Mouse (Mus musculus) urinary bladder, postnatal 36 days (tissue): ENCODE data around the gene Rps21.

ENCODE experiments used
- DNase-seq, 2 experiments: peaks; one replicate each; pipeline ENCODE4 v3.0.0; 2022; ENCODE audit warnings: low spot score in 2 of 2, mixed read lengths in 1 of 2

The Rps21 gene

GRCm38 (mm10) chr2:180289440-180290108, 32.4 kb downstream of the Rps21 start, which contains the start of gene Rbbp8nl:
TSS of gene Rbbp8nl (minus strand) at chr2:180289879.
- DNase-seq = peak; percentile 87 to 89

GRCm38 (mm10) chr2:180290503-180290902, 33.3 kb downstream of the Rps21 start:
- DNase-seq = no peak

- DNase-seq = peak in 1 of 2 experiments; percentile 24
These were observed 34.4 kb downstream of the Rps21 start for GRCm38 (mm10) chr2:180291566-180291965.

GRCm38 (mm10) chr2:180292026-180292425, 34.8 kb downstream of the Rps21 start:
- no peak for DNase-seq

GRCm38 (mm10) chr2:180292906-180293305, 35.7 kb downstream of the Rps21 start:
- no peak for DNase-seq

- DNase-seq = no peak
These were observed 43.1 kb downstream of the Rps21 start for GRCm38 (mm10) chr2:180300252-180300651.

GRCm38 (mm10) chr2:180300771-180301170, 43.6 kb downstream of the Rps21 start:
- no peak for DNase-seq

GRCm38 (mm10) chr2:180302201-180302600, 45.0 kb downstream of the Rps21 start:
- DNase-seq = no peak

GRCm38 (mm10) chr2:180303468-180303867, 46.3 kb downstream of the Rps21 start:
- DNase-seq = peak in 1 of 2 experiments; percentile 18

GRCm38 (mm10) chr2:180304554-180304953, 47.4 kb downstream of the Rps21 start:
- DNase-seq = no peak

GRCm38 (mm10) chr2:180305490-180305889, 48.3 kb downstream of the Rps21 start:
- no peak for DNase-seq

GRCm38 (mm10) chr2:180306009-180306408, 48.8 kb downstream of the Rps21 start:
- DNase-seq = no peak

- peak; percentile 36 for DNase-seq
These were observed 49.4 kb downstream of the Rps21 start for GRCm38 (mm10) chr2:180306423-180307168.

- DNase-seq = no peak
These were observed 50.5 kb downstream of the Rps21 start for GRCm38 (mm10) chr2:180307680-180308079.
